Mouse (Mus musculus) embryonic facial prominence, embryonic 13.5 days (tissue): ENCODE measurements around the gene Ptpn4. TPM values are rescaled to one million over a fixed set of nuclear protein-coding genes. Genes with fewer than 3 reads are reported as not detected.

Experiments used
- ATAC-seq: fragments of 200-750 bp; cut with Nextera tagmentation; 2 replicates; pipeline ENCODE4 v1.8.0; 2017; ENCODE audit warnings: low read depth; ENCODE audit not compliant: insufficient number of reproducible peaks, insufficient read depth, low FRiP score, low TSS enrichment
- H3K27ac ChIP-seq: fragments of 300-500 bp; sonication (generic); 2 replicates; pipeline ENCODE4 v1.5.1; 2015; ENCODE audit warnings: moderate library complexity, mild to moderate bottlenecking, inconsistent platforms
- H3K27me3 ChIP-seq: fragments of 300-500 bp; sonication (generic); 2 replicates; pipeline ENCODE4 v1.6.1; 2015; ENCODE audit warnings: mild to moderate bottlenecking, inconsistent platforms
- H3K36me3 ChIP-seq: fragments of 300-500 bp; sonication (generic); 2 replicates; pipeline ENCODE4 v1.6.1; 2015; ENCODE audit warnings: mild to moderate bottlenecking, inconsistent platforms
- H3K4me1 ChIP-seq: fragments of 300-500 bp; sonication (generic); 2 replicates; pipeline ENCODE4 v1.6.1; 2015; ENCODE audit warnings: inconsistent platforms
- H3K4me2 ChIP-seq: fragments of 300-500 bp; sonication (generic); 2 replicates; pipeline ENCODE4 v1.6.1; 2015; ENCODE audit warnings: moderate library complexity, mild to moderate bottlenecking, inconsistent platforms
- H3K4me3 ChIP-seq: fragments of 300-500 bp; sonication (generic); 2 replicates; pipeline ENCODE4 v1.5.1; 2015; ENCODE audit warnings: mild to moderate bottlenecking, inconsistent platforms
- H3K9ac ChIP-seq: fragments of 300-500 bp; sonication (generic); 2 replicates; pipeline ENCODE4 v1.6.1; 2015; ENCODE audit warnings: mild to moderate bottlenecking, inconsistent platforms
- H3K9me3 ChIP-seq: fragments of 300-500 bp; sonication (generic); 2 replicates; pipeline ENCODE4 v1.6.1; 2016; ENCODE audit warnings: inconsistent platforms
- WGBS: fragments of 180-500 bp; shearing (Covaris S2); methylation state at CpG from one replicate; pipeline ENCODE4 v1.1.7; 2015; ENCODE audit warnings: mixed read lengths; 5-methylcytosine and 5-hydroxymethylcytosine counted together
- polyA plus RNA-seq: library from polyadenylated mRNA; unstranded; fragments of >200 nt; fragmentation: Nextera tagmentation; extraction: Ambion mirVana; gene quantifications from 2 replicates; pipeline ENCODE4 v1.2.1, GENCODE M21; 2015

Gene Ptpn4
- polyA plus RNA-seq, 1 experiment from 2014 or later = 6.3 TPM

DNA sequence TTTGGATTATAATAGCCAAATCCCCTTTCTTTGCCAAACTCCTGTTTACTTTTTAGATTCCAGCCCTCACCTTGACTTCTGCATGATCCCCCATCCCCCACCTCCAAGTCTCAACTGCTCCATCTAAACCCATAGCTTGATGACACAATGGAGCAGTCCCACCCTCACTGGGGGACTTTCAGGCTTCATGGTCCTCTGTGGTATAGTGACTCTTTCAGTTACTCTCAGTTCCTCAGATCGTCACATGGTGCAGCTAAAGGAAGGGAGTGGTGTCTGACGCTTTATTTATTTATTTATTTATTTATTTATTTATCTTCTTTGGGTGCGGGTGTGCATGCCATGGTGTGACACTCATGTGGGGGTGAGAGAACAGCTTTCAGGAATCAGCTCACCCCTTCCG is 14.9 kb upstream of the Ptpn4 start:
- H3K36me3 ChIP-seq = no peaks in the 10 kb centered on the region
- H3K4me1 ChIP-seq = no peaks in the 10 kb centered on the region
- H3K27me3 ChIP-seq = no peaks in the 10 kb centered on the region
- no peak overlapping the region for H3K27ac ChIP-seq
- H3K4me2 ChIP-seq = no peak overlapping the region
- H3K9me3 ChIP-seq = no peaks in the 10 kb centered on the region
- WGBS = 89% methylated on average over 4 of the region's 4 CpGs
- H3K9ac ChIP-seq = no peak overlapping the region
- no peak overlapping the region for H3K4me3 ChIP-seq
- no peak for ATAC-seq

DNA sequence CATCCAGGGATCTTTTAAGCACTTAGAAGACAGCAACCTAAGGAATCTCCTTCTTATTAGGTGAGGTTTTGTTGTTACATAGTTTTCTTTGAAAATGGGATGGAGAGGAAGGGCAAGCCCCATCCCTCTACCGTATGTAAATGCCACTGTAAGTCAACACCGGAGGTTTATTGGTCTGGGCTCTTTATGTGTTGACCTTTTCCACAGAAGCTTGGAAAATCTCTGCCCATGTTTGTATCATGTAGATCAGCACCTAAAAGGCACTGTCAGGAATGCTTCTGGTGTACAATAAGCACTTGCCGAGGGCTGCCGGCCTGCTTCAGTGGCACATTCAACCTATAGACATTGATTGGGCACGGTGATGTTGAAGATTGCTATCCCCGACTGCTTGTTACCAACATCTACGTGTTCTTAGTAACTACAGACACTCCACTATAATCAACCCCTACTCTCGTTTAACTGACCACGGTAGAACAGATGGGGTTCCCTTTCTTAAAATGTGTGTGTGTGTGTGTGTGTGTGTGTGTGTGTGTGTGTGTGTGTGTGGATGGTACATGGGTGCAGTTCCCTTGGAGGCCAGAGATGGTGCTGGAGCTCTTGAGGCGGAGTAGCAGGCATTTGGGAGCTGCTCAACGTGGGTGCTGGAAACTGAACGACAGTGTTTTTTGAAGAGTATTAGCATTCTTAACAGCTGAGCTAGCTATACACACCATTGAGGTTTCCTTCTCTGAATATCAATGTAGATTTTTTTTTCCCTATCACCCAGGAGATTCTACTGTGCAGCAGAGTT is 11.9 kb upstream of the Ptpn4 start:
- H3K36me3 ChIP-seq = no peaks in the 10 kb centered on the region
- H3K4me1 ChIP-seq = no peaks in the 10 kb centered on the region
- H3K9me3 ChIP-seq = no peaks in the 10 kb centered on the region
- ATAC-seq = no peak
- H3K9ac ChIP-seq = no peak overlapping the region
- H3K27me3 ChIP-seq = no peaks in the 10 kb centered on the region
- WGBS = 91% methylated on average over 12 of the region's 12 CpGs
- H3K4me3 ChIP-seq = no peak overlapping the region
- no peak overlapping the region for H3K27ac ChIP-seq
- no peak overlapping the region for H3K4me2 ChIP-seq

DNA sequence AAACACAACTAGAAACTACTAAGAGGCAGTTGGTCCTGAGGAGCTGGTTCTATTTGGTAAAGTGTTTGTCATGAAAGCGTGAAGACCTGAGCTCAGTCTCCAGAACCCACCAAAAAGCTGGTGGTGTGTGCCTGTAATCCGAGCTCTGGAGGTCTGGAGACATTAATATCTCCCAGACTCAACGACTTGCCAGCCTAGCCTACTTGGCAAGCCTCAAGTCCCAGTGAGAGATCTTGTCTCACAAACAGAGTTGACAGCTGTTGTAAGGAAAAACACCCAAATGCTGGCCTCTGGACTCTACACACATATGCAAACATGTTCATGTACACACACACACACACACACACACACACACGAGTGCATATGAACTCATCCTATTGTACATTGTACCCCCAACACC is 7.9 kb upstream of the Ptpn4 start:
- H3K27me3 ChIP-seq = no peaks in the 10 kb centered on the region
- no peak overlapping the region for H3K27ac ChIP-seq
- 49% methylated on average over 4 of the region's 4 CpGs for WGBS
- H3K4me3 ChIP-seq = no peak overlapping the region
- H3K9ac ChIP-seq = no peak overlapping the region
- H3K9me3 ChIP-seq = no peaks in the 10 kb centered on the region
- no peak overlapping the region for H3K4me2 ChIP-seq
- ATAC-seq = no peak
- no peaks in the 10 kb centered on the region for H3K36me3 ChIP-seq
- H3K4me1 ChIP-seq = no peaks in the 10 kb centered on the region

DNA sequence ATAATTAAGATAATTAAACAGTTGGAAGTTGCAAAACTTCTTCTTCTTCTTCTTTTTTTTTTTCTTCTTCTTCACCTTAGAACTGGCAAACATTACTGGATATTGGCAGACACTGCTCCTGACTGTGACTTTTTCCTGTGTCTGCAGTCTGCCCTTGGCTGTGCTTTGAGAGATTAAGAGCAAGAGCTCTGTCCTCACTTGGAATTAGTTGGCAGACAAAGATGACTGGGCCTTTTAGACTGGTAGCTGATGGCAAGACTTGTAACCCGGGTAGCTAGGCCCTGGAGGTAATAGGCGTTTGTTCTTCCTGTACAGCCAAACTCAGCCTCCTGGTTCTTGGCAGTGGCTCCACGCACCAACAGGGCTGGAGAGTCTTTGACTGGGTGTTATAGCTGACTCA is 5.7 kb upstream of the Ptpn4 start:
- WGBS = 85% methylated on average over 3 of the region's 3 CpGs
- Histone ChIP-seq H3K36me3 (no peaks in the 10 kb centered on the region), H3K4me1 (no peaks in the 10 kb centered on the region), H3K9ac (no peak overlapping the region), H3K9me3 (no peaks in the 10 kb centered on the region), H3K4me3 (no peak overlapping the region), H3K27me3 (no peaks in the 10 kb centered on the region), H3K4me2 (no peak overlapping the region), H3K27ac (no peak overlapping the region)
- ATAC-seq = no peak

DNA sequence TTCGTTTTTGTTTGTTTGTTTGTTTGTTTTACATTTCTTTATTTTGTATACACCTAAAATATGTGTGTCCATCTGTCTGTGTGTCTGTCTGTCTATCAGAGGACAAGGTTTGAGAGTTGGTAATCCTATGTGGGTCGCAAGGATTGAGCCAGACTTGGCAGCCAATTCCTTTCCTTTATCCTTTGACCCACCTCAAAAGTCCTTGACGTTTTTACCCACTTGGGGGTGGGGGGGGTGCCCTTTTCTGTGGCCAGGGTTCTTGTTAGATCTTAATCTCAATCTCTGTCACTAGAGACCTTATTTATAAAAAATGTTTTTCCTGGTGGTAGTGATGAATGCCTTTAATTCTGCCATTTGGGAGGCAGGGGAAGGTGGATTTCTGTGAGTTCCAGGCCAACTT is 828 bp upstream of the Ptpn4 start:
- H3K4me1 ChIP-seq = peaks cover 11% of the 10 kb centered on the region
- H3K9ac ChIP-seq = no peak overlapping the region
- H3K4me2 ChIP-seq = peak overlapping the region; percentile 67; the same call in 1 of the 2 replicates
- H3K27me3 ChIP-seq = no peaks in the 10 kb centered on the region
- H3K36me3 ChIP-seq = no peaks in the 10 kb centered on the region
- H3K27ac ChIP-seq = no peak overlapping the region
- no peak for ATAC-seq
- no peak overlapping the region for H3K4me3 ChIP-seq
- WGBS = 38% methylated on average over 3 of the region's 3 CpGs
- no peaks in the 10 kb centered on the region for H3K9me3 ChIP-seq

DNA sequence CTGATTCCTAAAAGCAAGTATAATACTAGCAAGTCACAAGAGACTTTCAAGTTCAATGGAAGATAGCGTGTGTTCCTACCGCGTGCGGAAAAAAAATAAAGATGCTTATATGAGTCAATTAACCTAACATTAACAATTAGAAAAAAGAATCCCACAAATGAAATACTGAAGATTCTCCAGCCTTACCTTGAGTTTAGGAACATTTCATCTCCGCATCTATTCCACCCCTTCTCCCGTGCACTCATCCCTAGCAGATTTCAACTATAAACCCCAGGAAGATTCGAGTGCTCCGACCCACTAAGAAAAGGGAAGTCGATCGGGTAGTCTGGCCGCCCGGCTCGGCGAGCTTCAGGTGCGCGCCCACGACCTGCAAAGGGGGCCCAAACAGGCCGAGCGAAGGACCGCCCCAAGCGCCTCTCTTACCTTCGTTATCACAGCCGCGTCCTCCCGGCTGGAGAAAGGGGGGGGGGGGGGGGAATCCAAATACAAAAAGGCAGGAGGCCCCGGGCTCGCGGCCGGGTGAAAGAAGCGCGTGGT is 866 bp downstream of the Ptpn4 start:
- Histone ChIP-seq H3K4me3 (peak overlapping the region; percentile 82), H3K4me1 (peaks cover 11% of the 10 kb centered on the region), H3K27me3 (no peaks in the 10 kb centered on the region), H3K9ac (peak overlapping the region; percentile 92), H3K9me3 (no peaks in the 10 kb centered on the region), H3K36me3 (no peaks in the 10 kb centered on the region), H3K4me2 (peak overlapping the region; percentile 67), H3K27ac (peak overlapping the region; percentile 92)
- ATAC-seq = no peak
- WGBS = under 1% methylated on average over 31 of the region's 31 CpGs

DNA sequence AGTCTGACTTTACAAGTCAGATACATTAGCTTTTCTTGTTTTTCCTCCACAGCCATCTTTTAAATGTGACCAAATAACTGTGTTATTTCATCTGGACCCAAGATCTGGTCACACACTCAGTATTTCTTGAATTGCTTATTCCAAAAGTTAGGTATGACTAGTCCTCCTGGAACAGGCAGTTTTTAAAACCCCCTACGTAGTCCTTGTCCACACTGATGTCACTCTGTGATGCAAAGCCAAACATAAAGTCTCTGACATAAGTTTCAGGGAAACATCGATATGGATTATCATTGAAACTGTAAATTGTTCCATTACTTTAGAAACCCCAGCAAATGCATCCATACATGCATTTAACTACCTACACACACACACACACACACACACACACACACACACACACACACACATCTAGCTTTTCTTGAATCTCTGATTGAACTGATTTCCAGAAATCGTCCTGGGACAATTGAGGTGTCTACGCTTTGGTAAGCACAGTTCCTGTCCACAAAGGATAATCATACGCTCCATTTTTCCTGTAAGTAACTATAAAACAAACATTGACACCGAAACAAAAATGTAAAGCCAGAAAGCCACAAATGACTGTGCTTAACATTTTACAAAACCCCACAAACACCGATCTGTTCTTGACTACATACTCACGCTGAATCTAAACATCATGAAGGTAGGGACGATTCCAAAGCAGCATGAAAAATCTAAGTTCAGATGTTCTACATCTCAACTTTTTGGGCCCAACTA is 1.5 kb downstream of the Ptpn4 start:
- whole genome bisulfite sequencing = 12% methylated on average over 9 of the region's 9 CpGs

DNA sequence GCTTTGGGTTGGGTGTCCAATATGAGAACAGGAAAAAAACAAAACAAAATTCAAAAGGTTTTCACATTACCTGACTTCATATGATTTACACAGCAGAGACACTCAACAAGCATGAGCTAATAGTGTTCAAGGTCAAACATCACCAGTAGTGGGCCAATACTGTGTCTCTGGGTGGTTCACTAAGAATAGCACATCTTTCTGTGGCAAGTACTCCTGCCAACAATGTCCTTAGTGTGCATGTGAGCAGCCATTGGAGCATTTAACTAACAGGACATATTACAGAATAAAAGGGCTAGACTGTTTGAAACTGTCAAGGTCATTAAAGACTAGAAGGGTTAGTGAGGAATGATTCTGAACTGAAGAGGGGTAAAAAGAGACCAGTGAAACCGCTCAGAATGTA is 9.3 kb downstream of the Ptpn4 start:
- Histone ChIP-seq H3K9ac (no peak overlapping the region), H3K27ac (no peak overlapping the region), H3K4me1 (no peaks in the 10 kb centered on the region), H3K9me3 (no peaks in the 10 kb centered on the region), H3K4me2 (no peak overlapping the region), H3K27me3 (no peaks in the 10 kb centered on the region), H3K36me3 (no peaks in the 10 kb centered on the region), H3K4me3 (no peak overlapping the region)
- ATAC-seq = no peak
- 83% methylated on average over 1 of the region's 1 CpGs for WGBS

More for the DNA sequence above, 1.5 kb downstream of the Ptpn4 start:
- peak overlapping the region; percentile 92 for H3K9ac ChIP-seq
- no peak for ATAC-seq
- no peaks in the 10 kb centered on the region for H3K27me3 ChIP-seq
- H3K27ac ChIP-seq = no peak overlapping the region
- H3K4me1 ChIP-seq = peaks cover 11% of the 10 kb centered on the region
- no peaks in the 10 kb centered on the region for H3K36me3 ChIP-seq
- H3K4me2 ChIP-seq = peak overlapping the region; percentile 67
- H3K9me3 ChIP-seq = no peaks in the 10 kb centered on the region
- peak overlapping the region; percentile 82 for H3K4me3 ChIP-seq

DNA sequence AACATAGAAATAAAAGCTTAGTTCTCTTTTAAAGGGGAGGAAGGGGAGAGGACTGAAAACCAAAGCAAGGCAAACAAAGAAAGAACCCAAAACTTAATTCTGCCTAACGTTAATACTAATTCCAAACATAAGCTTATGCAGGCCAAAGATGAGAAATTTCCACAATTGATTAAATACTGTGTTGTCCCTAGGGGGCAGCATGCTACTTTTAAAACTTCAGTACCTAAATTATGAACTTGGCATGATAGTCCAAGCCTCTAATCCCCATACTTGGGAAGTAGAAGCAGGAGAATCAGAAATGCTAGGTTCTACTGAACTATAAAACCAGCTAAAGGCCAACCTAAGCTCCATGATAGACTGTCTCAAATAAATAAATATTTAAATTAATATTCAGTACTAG is 18.7 kb downstream of the Ptpn4 start:
- Histone ChIP-seq H3K4me1 (0 out of 2 replicates have a peak, but pooled peaks cover 2% of the 10 kb centered on the region), H3K27me3 (no peaks in the 10 kb centered on the region), H3K36me3 (no peaks in the 10 kb centered on the region), H3K27ac (no peak overlapping the region), H3K9ac (no peak overlapping the region), H3K4me2 (no peak overlapping the region), H3K4me3 (no peak overlapping the region), H3K9me3 (no peaks in the 10 kb centered on the region)
- 49% methylated on average over 1 of the region's 1 CpGs for WGBS
- no peak for ATAC-seq

DNA sequence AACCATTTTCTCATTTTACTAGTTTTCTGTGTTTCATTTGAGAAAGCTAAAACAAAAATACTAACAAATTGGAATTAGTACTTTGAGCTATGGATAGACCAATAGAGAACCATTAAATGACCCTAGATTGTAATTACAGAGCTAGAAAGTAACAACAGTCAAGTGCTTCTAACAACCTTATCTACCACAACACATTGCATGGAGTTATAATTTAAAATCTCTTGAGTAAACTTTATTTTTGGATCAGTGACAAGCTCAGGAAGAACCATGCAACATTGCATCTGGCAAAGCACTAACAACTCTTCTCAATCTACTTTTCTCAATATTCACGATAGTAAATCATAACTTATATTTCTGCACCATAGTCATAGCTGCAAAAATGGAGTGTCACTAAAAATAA is 29.7 kb downstream of the Ptpn4 start:
- H3K4me2 ChIP-seq = no peak overlapping the region

DNA sequence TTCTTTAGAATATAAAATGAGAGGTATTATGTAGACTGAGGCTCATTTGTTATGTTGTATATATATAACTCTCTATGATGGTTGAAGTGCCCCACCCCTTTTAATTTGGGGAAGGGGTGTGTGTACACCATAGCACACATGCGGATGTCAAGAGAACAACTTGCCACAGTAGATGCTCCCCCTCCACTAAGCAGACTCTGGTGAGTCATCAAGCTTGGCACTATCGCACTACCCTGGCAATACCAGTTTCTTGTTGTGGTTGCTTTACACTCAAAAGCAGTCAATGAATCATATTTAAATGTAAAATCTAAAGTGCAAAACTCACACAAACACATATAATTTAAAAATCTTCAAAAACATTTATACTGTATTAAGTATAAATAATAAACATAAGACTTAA is 31.4 kb downstream of the Ptpn4 start:
- H3K9me3 ChIP-seq = no peaks in the 10 kb centered on the region
- no peak for ATAC-seq
- 94% methylated on average over 2 of the region's 2 CpGs for WGBS

More for the DNA sequence above, 29.7 kb downstream of the Ptpn4 start:
- H3K4me1 ChIP-seq = no peaks in the 10 kb centered on the region
- no peak overlapping the region for H3K4me3 ChIP-seq
- no peak for ATAC-seq
- no peak overlapping the region for H3K9ac ChIP-seq
- H3K27me3 ChIP-seq = no peaks in the 10 kb centered on the region
- H3K9me3 ChIP-seq = no peaks in the 10 kb centered on the region
- no peak overlapping the region for H3K27ac ChIP-seq
- 93% methylated on average over 1 of the region's 1 CpGs for WGBS
- no peaks in the 10 kb centered on the region for H3K36me3 ChIP-seq

DNA sequence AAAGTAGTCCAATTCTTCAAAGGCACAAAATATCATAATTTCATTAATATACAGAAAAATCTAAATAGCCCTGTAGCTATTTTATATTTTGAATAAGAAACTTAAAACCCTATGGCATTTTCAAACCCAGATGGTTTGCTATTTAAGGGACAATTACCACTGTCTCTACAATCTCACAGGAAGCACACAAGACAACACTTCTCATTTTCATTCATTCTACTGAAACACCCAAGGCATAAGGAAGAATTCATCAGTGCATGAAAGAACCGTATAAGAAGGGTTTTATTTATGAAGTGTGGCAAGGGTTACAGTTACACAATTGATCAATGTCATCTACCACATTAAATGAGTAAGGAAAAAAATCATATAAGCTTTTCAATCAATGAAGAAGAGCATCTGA is 32.8 kb downstream of the Ptpn4 start:
- Histone ChIP-seq H3K27ac (no peak overlapping the region), H3K4me2 (no peak overlapping the region), H3K9ac (no peak overlapping the region), H3K9me3 (no peaks in the 10 kb centered on the region), H3K36me3 (no peaks in the 10 kb centered on the region), H3K4me1 (no peaks in the 10 kb centered on the region), H3K4me3 (no peak overlapping the region), H3K27me3 (no peaks in the 10 kb centered on the region)
- 48% methylated on average over 1 of the region's 1 CpGs for WGBS
- no peak for ATAC-seq

More for the DNA sequence above, 31.4 kb downstream of the Ptpn4 start:
- Histone ChIP-seq H3K9ac (no peak overlapping the region), H3K4me3 (no peak overlapping the region), H3K27me3 (no peaks in the 10 kb centered on the region), H3K36me3 (no peaks in the 10 kb centered on the region), H3K27ac (no peak overlapping the region), H3K4me1 (no peaks in the 10 kb centered on the region), H3K4me2 (no peak overlapping the region)
